Mouse (Mus musculus): ENCODE data around the gene Prkag3. TPM values are rescaled to one million over a fixed set of nuclear protein-coding genes. Genes with fewer than 3 reads are reported as not detected.
A peak's percentile ranks its signal among the peaks of the same experiment; 100 is the strongest.

The Prkag3 gene
- polyA plus RNA-seq, 1 experiment, result 0.10 TPM

DNA sequence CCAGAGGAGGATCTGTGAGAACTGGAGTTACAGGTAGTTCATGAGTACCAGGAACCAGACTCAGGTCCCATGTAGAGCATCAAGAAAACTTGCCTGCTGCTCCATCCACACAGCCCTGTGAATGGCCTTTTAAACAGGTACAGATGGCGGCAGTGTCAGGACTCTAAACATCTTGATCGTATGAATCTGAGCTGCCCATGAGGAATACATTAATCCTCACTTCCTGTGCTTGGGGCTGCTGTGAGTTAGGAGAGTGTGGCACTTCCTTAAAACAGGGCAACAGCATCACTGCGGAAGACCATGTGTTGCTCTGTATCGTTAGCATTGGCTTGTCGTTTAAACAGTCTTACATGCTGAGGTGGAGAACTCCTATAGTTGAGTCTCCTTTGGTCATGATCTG lies 33.6 kb downstream of the Prkag3 start:
- no peak for DNase-seq (ENCODE audit: low read depth, low spot score)
- 76% methylated on average over 5 of the region's 5 CpGs for WGBS

DNA sequence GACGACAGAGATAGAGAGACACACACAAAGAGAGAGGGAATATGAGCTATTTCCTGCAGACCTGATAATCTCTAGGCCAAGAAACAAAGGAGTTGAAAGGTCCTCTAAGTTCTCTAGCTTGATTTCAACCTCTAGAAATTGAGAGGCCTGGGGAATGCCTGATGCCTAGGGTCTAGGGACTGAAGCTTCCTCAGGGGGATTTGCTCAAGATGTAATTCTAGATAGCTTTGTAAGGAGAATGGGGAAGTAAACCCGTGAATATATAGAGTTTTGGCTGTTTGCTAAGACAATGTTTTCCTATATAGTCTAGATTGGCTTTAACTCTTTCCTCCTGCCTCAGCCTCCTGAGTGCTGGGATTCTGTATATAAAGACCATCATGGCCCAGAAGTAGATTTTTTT lies 34.1 kb downstream of the Prkag3 start:
- WGBS, result 38% methylated on average over 2 of the region's 2 CpGs
- DNase-seq (ENCODE audit: low read depth, low spot score), result no peak

DNA sequence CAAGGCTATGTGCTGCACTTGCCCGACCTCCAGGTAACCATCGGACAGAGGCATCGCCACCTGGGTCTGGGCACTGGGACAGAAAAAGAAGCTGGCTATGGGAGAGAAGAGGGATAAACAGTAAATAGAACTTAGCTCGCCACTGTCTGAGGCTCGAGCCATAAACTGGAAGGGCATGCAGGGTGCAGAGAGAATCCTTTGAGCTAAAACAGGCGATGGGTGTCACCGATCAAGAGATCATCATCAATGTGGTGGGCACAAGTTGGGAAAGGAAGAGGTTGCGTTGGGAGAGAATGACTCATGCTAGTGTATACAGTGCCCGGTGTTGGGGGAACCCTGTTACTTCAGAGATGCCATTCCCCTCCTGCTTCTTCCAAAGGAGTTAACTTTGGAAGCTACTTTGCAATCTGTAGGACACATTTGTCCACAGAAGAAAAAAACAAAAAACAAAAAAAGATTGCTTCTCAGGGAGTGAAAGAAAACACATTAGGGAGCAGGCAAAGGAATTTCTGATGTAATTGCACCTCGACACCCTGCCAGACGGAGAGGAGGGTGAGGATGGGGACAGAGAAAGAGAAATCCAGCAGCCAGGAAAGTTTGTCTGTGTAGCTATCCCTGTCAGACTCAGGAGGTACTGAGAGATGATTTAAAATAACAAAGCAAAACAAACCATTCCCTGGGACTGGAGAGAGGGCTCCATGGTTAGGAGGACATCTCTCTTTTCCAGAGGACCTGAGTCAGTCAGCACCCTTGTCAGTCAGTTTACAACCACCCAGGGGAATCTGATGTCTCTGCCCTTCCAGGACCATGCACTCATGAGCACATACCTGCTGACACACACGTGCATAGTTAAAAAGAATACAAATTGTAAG lies 34.9 kb downstream of the Prkag3 start:
- WGBS, result 16% methylated on average over 12 of the region's 12 CpGs
- DNase-seq (ENCODE audit: low read depth, low spot score), result no peak

DNA sequence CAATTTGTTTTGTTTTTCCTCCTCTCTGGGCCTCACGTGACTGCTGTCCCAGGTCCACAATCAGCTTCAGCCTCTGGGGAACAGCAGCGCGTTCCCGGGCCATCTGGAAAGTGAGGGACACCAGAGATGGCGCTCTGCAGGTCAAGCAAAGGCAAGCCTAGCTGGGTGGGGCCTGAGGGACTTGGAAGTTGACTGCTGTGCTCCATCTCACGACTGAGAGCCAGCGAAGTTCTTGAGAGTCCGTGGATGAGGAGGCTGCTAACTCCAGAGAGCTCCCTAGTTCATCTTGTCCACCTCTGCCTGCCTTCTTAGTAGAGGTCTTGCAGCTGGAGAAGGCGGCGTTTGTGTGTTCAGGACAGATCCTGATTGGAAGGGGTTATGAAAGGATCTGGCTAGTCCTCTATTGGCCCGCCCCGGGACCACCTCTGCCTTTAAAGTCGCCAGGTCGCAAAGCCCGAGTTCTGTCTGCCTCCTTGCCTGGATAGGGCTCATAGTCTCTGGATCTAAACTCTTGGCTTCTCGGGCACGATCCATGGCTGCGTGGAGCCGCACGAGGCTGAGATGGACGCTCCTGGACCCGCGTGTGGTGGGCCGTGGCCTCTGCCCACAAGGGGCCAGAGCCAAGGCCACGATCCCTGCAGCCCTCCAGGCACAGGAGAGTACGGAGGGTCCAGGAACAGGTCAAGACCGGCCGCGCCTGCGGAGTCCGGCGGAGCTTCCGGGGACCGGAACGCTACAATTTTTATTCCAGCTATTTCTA lies 35.7 kb downstream of the Prkag3 start, which contains the start of gene Cyp27a1:
Gene Cyp27a1, plus strand, starts transcription at position 476 of the 760 bp plus-strand sequence.
- 4% methylated on average over 35 of the region's 35 CpGs for WGBS
- peak; percentile 52 for DNase-seq (ENCODE audit: low read depth, low spot score)

DNA sequence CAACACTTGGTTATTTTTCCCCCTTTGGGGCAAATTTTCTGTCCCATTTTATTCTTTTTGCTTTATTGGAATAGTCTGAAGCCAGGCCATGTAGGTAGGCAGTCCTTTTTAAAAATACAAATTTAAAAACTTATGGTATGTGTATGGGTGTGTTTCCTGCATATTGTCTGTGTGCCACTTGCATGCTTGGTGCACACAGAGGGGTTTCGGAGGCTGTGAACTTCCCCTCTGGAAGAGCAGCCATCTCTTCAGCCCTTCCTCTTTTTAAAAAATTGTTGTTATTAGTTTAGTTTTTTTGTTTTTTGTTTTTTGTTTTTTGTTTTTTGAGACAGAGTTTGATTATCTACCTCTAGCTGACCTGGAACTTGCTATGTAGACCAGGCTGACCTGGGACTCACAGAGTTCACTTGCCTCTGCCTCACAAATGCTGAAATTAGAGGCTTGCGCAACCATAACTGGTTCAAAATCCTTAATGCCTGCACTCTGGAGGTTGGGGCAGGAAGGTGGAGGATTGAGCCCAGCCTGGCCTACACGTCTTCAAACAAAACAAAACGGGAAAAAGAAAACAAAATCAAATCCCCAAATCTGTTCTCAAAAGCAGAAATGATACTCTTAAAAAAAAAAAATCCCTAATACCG lies 36.4 kb downstream of the Prkag3 start:
- WGBS, result 38% methylated on average over 5 of the region's 5 CpGs
- no peak for DNase-seq (ENCODE audit: low read depth, low spot score)

- WGBS, result 51% methylated on average over 4 of the region's 4 CpGs
- DNase-seq (ENCODE audit: low read depth, low spot score), result no peak
Observed at GRCm38 (mm10) chr1:74712046-74712445, 37.0 kb downstream of the Prkag3 start.

- 39% methylated on average over 6 of the region's 6 CpGs for WGBS
- no peak for DNase-seq (ENCODE audit: low read depth, low spot score)
Observed at GRCm38 (mm10) chr1:74709566-74709965, 39.5 kb downstream of the Prkag3 start.

GRCm38 (mm10) chr1:74705016-74705415 lies 44.0 kb downstream of the Prkag3 start:
- 40% methylated on average over 5 of the region's 5 CpGs for WGBS

GRCm38 (mm10) chr1:74704156-74704555 lies 44.9 kb downstream of the Prkag3 start:
- DNase-seq (ENCODE audit: low read depth, low spot score), result no peak
- WGBS, result 80% methylated on average over 3 of the region's 3 CpGs

More at GRCm38 (mm10) chr1:74705016-74705415, 44.0 kb downstream of the Prkag3 start:
- no peak for DNase-seq (ENCODE audit: low read depth, low spot score)

DNA sequence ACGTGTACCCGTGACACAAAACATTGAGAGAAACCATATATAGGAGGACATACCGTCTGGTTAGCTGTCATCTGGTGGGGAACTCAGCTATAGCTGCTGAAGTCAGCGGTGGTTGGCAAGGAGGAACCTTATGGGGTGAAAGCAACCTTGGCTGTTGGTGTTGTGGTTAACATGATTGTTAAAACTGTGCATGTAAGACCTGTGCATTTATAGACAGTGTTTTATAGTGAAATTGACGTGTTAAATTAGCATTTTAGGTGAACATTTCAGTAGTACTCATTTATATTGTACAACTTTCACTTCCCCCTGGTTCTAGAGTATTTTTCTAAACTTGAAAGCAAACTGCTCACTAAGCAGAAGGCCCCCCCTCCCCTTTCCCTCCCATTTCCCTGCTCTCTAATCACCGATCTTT lies 46.9 kb downstream of the Prkag3 start:
- DNase-seq (ENCODE audit: low read depth, low spot score), result no peak
- 85% methylated on average over 6 of the region's 6 CpGs for WGBS

DNA sequence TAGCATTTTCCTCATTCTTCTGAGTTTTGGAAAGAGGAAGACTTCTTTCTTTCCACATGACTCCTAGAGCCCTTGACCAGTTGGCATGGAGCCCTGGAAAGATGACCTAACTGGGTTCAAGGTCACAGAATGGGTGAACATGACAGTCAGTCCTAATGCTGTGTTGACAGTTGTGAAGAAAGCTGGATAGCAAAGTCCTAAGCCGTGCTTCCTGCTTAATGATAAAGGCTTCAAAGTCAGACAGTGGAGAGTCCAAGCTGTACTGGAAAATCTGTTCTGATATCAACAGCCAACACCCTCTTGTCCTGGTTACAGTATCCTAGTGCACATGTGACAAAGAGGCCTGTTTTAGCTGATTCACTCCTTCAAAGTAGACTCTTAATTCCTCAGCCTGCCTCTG lies 50.2 kb downstream of the Prkag3 start:
- 65% methylated on average over 1 of the region's 1 CpGs for WGBS
- no peak for DNase-seq (ENCODE audit: low read depth, low spot score)

GRCm38 (mm10) chr1:74698353-74698752 lies 50.7 kb downstream of the Prkag3 start:
- no peak for DNase-seq (ENCODE audit: low read depth, low spot score)
- WGBS, result 94% methylated on average over 1 of the region's 1 CpGs

DNA sequence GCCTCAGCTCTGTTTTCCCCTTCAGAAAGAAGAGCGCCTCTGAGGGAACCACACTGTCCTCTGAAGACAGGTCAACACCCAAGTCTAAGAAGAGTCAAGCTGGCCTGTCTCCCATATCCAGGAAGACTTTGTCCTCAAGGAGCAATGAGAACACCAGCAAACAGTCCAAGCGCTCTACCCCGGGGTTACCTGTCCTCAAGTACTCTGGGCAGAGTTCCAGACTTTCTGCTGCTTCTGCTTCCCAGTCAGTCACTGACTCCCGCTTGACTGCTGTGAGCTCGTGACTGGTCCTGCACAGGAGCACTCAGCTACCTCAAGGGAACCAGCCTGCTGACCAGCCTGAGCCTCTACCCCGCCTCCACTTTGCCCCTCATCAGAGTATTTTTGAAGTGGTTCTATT lies 51.6 kb downstream of the Prkag3 start:
- no peak for DNase-seq (ENCODE audit: low read depth, low spot score)
- 68% methylated on average over 6 of the region's 6 CpGs for WGBS

DNA sequence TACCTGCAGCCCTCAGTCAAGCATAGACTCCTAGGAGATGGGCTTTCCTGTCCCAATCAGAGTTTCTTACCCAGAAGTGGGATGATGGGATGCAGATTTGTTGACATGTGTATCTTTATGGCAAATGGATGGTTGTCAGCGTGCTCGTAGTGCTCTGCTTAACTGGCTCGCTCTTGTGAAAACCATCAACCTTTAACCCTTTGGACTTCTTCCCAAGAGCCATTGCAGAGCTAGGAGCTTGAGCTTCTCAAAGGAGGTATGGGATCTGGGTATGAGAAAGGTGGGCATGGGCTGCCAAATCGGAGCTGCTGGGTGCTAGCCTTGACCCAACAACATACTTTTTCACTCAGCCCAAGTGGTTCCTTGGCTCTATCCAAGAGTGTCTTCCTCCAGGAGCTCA lies 53.2 kb downstream of the Prkag3 start:
- WGBS, result 89% methylated on average over 4 of the region's 4 CpGs
- no peak for DNase-seq (ENCODE audit: low read depth, low spot score)

GRCm38 (mm10) chr1:74693891-74694583 lies 55.0 kb downstream of the Prkag3 start:
- whole genome bisulfite sequencing, result 92% methylated on average over 8 of the region's 8 CpGs
- DNase-seq (ENCODE audit: low read depth, low spot score), result no peak

Other genes starting within 250 kb of the Prkag3 start
- 25.5 and 35.7 TPM in 2 replicates for gene Cnot9, start 243.2 kb downstream of the Prkag3 start, polyA plus RNA-seq (2012; rRNA removed)
- gene Plcd4, start 206.3 kb downstream of the Prkag3 start, polyA plus RNA-seq (2012; rRNA removed), result 0.11 TPM in 2 replicates
- gene Usp37, start 204.9 kb downstream of the Prkag3 start, polyA plus RNA-seq (2012; rRNA removed), result 2.6 and 4.0 TPM in 2 replicates
- gene Zfp142, start 161.0 kb downstream of the Prkag3 start, polyA plus RNA-seq (2012; rRNA removed), result 5.3 and 7.4 TPM in 2 replicates
- 16.3 and 18.5 TPM in 2 replicates for gene Bcs1l, start 160.9 kb downstream of the Prkag3 start, polyA plus RNA-seq (2012; rRNA removed)
- 40.2 and 52.1 TPM in 2 replicates for gene Rnf25, start 147.8 kb downstream of the Prkag3 start, polyA plus RNA-seq (2012; rRNA removed)
- gene Stk36, start 147.8 kb downstream of the Prkag3 start, polyA plus RNA-seq (2012; rRNA removed), result 0.61 and 0.63 TPM in 2 replicates
- gene Ttll4, start 87.5 kb downstream of the Prkag3 start, polyA plus RNA-seq (2012; rRNA removed), result 9.1 and 14.3 TPM in 2 replicates
- 17.2 and 32.6 TPM in 2 replicates for gene Cyp27a1, start 35.6 kb downstream of the Prkag3 start, polyA plus RNA-seq (2012; rRNA removed)
- 1.2 and 3.4 TPM in 2 replicates for gene Wnt6, start 22.7 kb upstream of the Prkag3 start, polyA plus RNA-seq (2012; rRNA removed)
- gene Wnt10a, start 42.3 kb upstream of the Prkag3 start, polyA plus RNA-seq (2012; rRNA removed), result 0.04 and 0.25 TPM in 2 replicates
- gene Cdk5r2, start 105.7 kb upstream of the Prkag3 start, polyA plus RNA-seq (2012; rRNA removed), result 0.58 and 0.69 TPM in 2 replicates
- gene Fev, start 136.2 kb upstream of the Prkag3 start, polyA plus RNA-seq (2012; rRNA removed), result 0.62 and 0.81 TPM in 2 replicates
- gene Cryba2, start 143.9 kb upstream of the Prkag3 start, polyA plus RNA-seq (2012; rRNA removed), result 0.63 and 1.3 TPM in 2 replicates
- 0.09 and 0.25 TPM in 2 replicates for gene Cfap65, start 186.4 kb upstream of the Prkag3 start, polyA plus RNA-seq (2012; rRNA removed)
- gene Ihh, start 202.5 kb upstream of the Prkag3 start, polyA plus RNA-seq (2012; rRNA removed), result 45.0 and 78.1 TPM in 2 replicates